Mouse (Mus musculus): Measurements from ENCODE around the gene Npas2.

Npas2 gene

GRCm38 (mm10) chr1:39192997-39193861 lies at the start of gene Npas2:
Gene Npas2, plus strand, starts transcription at chr1:39193731.
- peak in 1 of 2 experiments; percentile 36 for DNase-seq (ENCODE audit: low spot score in 2 of 2)

GRCm38 (mm10) chr1:39156778-39157177 lies 36.8 kb upstream of the Npas2 start:
- DNase-seq (ENCODE audit: low spot score in 2 of 2) = peak in 1 of 2 experiments; percentile 32

GRCm38 (mm10) chr1:39160167-39160566 lies 33.4 kb upstream of the Npas2 start:
- DNase-seq (ENCODE audit: low spot score in 2 of 2) = peak in 1 of 2 experiments; percentile 58

GRCm38 (mm10) chr1:39163077-39163476 lies 30.5 kb upstream of the Npas2 start:
- DNase-seq (ENCODE audit: low spot score in 2 of 2) = no peak

GRCm38 (mm10) chr1:39176690-39177089 lies 16.8 kb upstream of the Npas2 start:
- no peak for DNase-seq (ENCODE audit: low spot score in 2 of 2)

GRCm38 (mm10) chr1:39177211-39177610 lies 16.3 kb upstream of the Npas2 start:
- peak; percentile 84 to 87 for DNase-seq (ENCODE audit: low spot score in 2 of 2)

GRCm38 (mm10) chr1:39179806-39180205 lies 13.7 kb upstream of the Npas2 start:
- DNase-seq (ENCODE audit: low spot score in 2 of 2) = no peak

GRCm38 (mm10) chr1:39180517-39180916 lies 13.0 kb upstream of the Npas2 start:
- no peak for DNase-seq (ENCODE audit: low spot score in 2 of 2)

GRCm38 (mm10) chr1:39181901-39182300 lies 11.6 kb upstream of the Npas2 start:
- no peak for DNase-seq (ENCODE audit: low spot score in 2 of 2)

GRCm38 (mm10) chr1:39185833-39186232 lies 7.7 kb upstream of the Npas2 start:
- DNase-seq (ENCODE audit: low spot score in 2 of 2) = no peak

GRCm38 (mm10) chr1:39186711-39187437 lies 6.7 kb upstream of the Npas2 start:
- DNase-seq (ENCODE audit: low spot score in 2 of 2) = no peak

- no peak for DNase-seq (ENCODE audit: low spot score in 2 of 2)
Observed at GRCm38 (mm10) chr1:39191122-39191521, 2.4 kb upstream of the Npas2 start.

- DNase-seq (ENCODE audit: low spot score in 2 of 2) = peak in 1 of 2 experiments; percentile 58
Observed at GRCm38 (mm10) chr1:39192460-39192996, 1.0 kb upstream of the Npas2 start.

GRCm38 (mm10) chr1:39193862-39194675 lies 538 bp downstream of the Npas2 start:
- DNase-seq (ENCODE audit: low spot score in 2 of 2) = peak; percentile 59

GRCm38 (mm10) chr1:39194959-39195358 lies 1.4 kb downstream of the Npas2 start:
- no peak for DNase-seq (ENCODE audit: low spot score in 2 of 2)

- no peak for DNase-seq (ENCODE audit: low spot score in 2 of 2)
Observed at GRCm38 (mm10) chr1:39196126-39196525, 2.6 kb downstream of the Npas2 start.

- no peak for DNase-seq (ENCODE audit: low spot score in 2 of 2)
Observed at GRCm38 (mm10) chr1:39196676-39197375, 3.3 kb downstream of the Npas2 start.

- DNase-seq (ENCODE audit: low spot score in 2 of 2) = no peak
Observed at GRCm38 (mm10) chr1:39205021-39205420, 11.5 kb downstream of the Npas2 start.

GRCm38 (mm10) chr1:39205697-39206096 lies 12.2 kb downstream of the Npas2 start:
- no peak for DNase-seq (ENCODE audit: low spot score in 2 of 2)

GRCm38 (mm10) chr1:39206942-39207341 lies 13.4 kb downstream of the Npas2 start:
- peak in 1 of 2 experiments; percentile 54 for DNase-seq (ENCODE audit: low spot score in 2 of 2)

- no peak for DNase-seq (ENCODE audit: low spot score in 2 of 2)
Observed at GRCm38 (mm10) chr1:39210928-39211327, 17.4 kb downstream of the Npas2 start.

Data from right cerebral cortex, postnatal 36 days (tissue).